Mouse (Mus musculus) hematopoietic multipotent progenitor cell, adult 10-12 weeks (in vitro differentiated cells): ENCODE measurements around the gene Olfr1219. TPM values are rescaled to one million over a fixed set of nuclear protein-coding genes. Genes with fewer than 3 reads are reported as not detected.

ENCODE experiments used
- polyA plus RNA-seq: library from polyadenylated mRNA; stranded (reverse); fragments of >175 nt; gene quantifications from 2 replicates; pipeline ENCODE4 v1.2.3, GENCODE M21; 2012; ENCODE audit warnings: low replicate concordance

The Olfr1219 gene
- polyA plus RNA-seq = not detected in 2 replicates

DNA sequence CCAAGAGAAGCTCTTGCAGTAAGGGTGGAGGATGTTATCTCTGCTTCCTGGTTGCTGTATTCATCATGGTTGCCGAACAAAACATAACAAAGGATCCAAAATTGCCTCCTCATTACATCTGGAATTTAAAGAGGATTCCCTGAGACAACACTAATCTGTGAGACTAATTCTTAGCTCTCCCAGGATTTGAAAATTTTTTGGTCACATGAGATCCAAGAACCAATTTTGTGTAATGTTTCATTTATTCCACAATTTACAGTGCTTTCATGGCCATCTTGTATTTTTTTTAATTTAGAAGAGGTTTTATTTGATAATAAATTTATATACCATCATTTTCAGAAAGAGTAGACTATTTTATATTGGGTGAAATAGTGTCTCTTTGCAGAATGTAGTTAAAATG is at the start of gene Olfr1219:
Gene Olfr1219, minus strand, starts transcription at position 101 of the 400 bp plus-strand sequence.

DNA sequence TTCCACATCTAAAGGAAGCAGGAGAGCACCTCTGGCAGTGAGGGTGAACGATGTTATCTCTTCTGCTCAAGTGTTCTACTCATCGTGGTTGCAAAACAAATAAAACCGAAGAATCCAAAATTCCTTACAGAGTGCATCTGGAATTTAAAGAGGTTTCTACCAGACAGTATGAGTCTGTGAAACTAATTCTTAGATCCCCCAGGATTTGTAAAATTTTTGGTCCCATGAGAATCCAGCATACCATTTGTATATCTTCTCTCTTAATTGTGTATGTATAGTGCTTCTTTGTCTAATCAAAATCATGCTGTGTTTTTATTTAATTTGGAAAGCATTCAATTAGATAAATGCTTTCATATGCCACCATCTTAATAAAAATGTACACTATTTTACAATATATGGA is 49.6 kb upstream of the Olfr1219 start, which contains the start of gene Olfr1222:
Gene Olfr1222, minus strand, starts transcription at position 101 of the 400 bp plus-strand sequence.

DNA sequence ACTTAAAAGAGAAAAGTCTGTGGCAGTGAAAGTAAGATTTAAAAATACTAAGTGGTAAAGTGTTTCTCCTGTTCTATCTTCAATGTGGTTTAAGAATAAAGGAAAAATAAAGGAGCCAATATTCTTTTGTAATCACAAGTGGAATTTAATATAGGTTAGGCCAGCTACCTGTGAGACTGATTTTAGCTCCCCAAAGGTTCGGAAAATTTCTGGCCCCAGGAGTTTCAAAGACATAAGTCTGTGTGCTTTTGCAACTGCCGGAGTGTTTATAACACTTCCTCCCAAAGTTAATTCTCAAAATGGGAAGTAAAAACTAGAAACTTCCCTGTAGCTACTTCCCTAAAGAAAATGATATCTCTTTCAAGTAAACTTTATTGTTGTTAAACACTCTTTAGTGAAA is 33.9 kb upstream of the Olfr1219 start, which contains the start of gene Olfr1221:
Gene Olfr1221, minus strand, starts transcription at position 101 of the 400 bp plus-strand sequence.

DNA sequence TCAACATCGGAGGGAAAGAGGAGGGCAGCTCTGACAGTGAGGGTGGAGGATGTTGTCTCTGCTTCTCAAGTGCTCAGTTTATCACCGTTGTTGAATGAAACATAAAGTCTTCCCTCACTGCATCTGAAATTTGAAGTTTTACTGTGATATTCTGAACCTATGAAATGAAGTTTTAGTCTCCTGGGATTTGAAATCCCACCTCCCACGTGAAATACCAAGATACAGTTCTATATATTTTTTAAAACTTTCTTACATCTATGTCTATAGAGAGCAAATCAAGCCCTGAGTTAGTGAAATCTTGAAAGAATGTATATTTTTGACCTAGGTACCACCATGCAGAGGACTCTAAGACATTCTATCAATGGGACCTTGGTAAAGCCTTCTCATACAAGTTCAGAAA is 23.4 kb upstream of the Olfr1219 start, which contains the start of gene Olfr1220:
Gene Olfr1220, minus strand, starts transcription at position 101 of the 400 bp plus-strand sequence.

DNA sequence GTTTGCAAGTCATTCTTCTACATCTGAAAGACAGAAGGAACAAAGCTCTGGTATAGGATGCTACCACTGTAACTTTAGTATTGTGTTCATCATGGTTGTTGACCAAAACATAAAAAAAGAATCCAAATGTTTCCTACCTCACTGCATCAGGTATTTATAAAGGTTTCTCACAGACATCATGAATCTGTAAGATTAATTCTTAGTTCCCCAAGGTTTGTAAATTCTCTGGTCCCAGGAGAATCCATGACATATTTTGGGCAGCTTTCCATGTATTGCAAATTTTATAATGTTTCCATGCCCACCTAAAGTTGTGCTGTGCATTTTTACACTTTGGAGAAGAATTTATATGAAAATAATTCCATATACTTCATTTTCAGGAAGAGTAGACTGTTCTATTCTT is 22.2 kb downstream of the Olfr1219 start, which contains the start of gene Olfr1218:
Gene Olfr1218, minus strand, starts transcription at position 101 of the 400 bp plus-strand sequence.

DNA sequence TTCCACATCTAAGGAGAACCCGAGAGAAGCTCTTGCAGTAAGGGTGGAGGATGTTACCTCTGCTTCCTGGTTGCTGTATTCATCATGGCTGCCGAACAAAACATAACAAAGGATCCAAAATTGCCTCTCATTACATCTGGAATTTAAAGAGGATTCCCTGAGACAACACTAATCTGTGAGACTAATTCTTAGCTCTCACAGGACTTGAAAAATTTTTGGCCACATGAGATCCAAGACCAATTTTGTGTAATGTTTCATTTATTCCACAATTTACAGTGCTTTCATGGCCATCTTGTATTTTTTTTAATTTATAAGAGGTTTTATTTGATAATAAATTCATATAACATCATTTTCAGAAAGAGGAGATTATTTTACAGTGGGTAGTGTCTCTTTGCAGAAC is 51.3 kb downstream of the Olfr1219 start, which contains the start of gene Olfr1217:
Gene Olfr1217, minus strand, starts transcription at position 101 of the 400 bp plus-strand sequence.

Other genes starting within 250 kb of the Olfr1219 start
- gene Olfr1204, start 234.2 kb downstream of the Olfr1219 start, polyA plus RNA-seq = not detected in 2 replicates
- gene Olfr1206, start 220.3 kb downstream of the Olfr1219 start, polyA plus RNA-seq = not detected in 2 replicates
- not detected in 2 replicates for gene Olfr1208, start 181.2 kb downstream of the Olfr1219 start, polyA plus RNA-seq
- not detected in 2 replicates for gene Olfr1209, start 168.4 kb downstream of the Olfr1219 start, polyA plus RNA-seq
- gene Olfr1211, start 145.4 kb downstream of the Olfr1219 start, polyA plus RNA-seq = 0.03 TPM in 1 of 2 replicates, not detected in the other
- not detected in 2 replicates for gene Olfr1212, start 129.5 kb downstream of the Olfr1219 start, polyA plus RNA-seq
- gene Gm13762, start 103.2 kb downstream of the Olfr1219 start, polyA plus RNA-seq = not detected in 2 replicates
- gene Olfr1214, start 90.9 kb downstream of the Olfr1219 start, polyA plus RNA-seq = not detected in 2 replicates
- gene Olfr1215, start 76.5 kb downstream of the Olfr1219 start, polyA plus RNA-seq = not detected in 2 replicates
- not detected in 2 replicates for gene Olfr1216, start 65.2 kb downstream of the Olfr1219 start, polyA plus RNA-seq
- not detected in 2 replicates for gene Olfr1217, start 51.4 kb downstream of the Olfr1219 start, polyA plus RNA-seq
- gene Olfr1218, start 22.3 kb downstream of the Olfr1219 start, polyA plus RNA-seq = not detected in 2 replicates
- gene Olfr1220, start 23.3 kb upstream of the Olfr1219 start, polyA plus RNA-seq = not detected in 2 replicates
- not detected in 2 replicates for gene Olfr1221, start 33.8 kb upstream of the Olfr1219 start, polyA plus RNA-seq
- not detected in 2 replicates for gene Olfr1222, start 49.5 kb upstream of the Olfr1219 start, polyA plus RNA-seq
- not detected in 2 replicates for gene Olfr1223, start 68.0 kb upstream of the Olfr1219 start, polyA plus RNA-seq
- not detected in 2 replicates for gene Olfr1224-ps1, start 80.6 kb upstream of the Olfr1219 start, polyA plus RNA-seq
- gene Olfr1225, start 91.2 kb upstream of the Olfr1219 start, polyA plus RNA-seq = not detected in 2 replicates
- gene Olfr1226, start 116.5 kb upstream of the Olfr1219 start, polyA plus RNA-seq = not detected in 2 replicates
- not detected in 2 replicates for gene Olfr1228, start 170.5 kb upstream of the Olfr1219 start, polyA plus RNA-seq
- gene Olfr1229, start 204.5 kb upstream of the Olfr1219 start, polyA plus RNA-seq = not detected in 2 replicates
- gene Olfr1230, start 213.8 kb upstream of the Olfr1219 start, polyA plus RNA-seq = not detected in 2 replicates
- not detected in 2 replicates for gene Olfr1231, start 223.6 kb upstream of the Olfr1219 start, polyA plus RNA-seq
- not detected in 2 replicates for gene Olfr1232, start 246.2 kb upstream of the Olfr1219 start, polyA plus RNA-seq